Comparison of ENCODE assay signal across 18 mouse cellular contexts in the genomic region with DNA sequence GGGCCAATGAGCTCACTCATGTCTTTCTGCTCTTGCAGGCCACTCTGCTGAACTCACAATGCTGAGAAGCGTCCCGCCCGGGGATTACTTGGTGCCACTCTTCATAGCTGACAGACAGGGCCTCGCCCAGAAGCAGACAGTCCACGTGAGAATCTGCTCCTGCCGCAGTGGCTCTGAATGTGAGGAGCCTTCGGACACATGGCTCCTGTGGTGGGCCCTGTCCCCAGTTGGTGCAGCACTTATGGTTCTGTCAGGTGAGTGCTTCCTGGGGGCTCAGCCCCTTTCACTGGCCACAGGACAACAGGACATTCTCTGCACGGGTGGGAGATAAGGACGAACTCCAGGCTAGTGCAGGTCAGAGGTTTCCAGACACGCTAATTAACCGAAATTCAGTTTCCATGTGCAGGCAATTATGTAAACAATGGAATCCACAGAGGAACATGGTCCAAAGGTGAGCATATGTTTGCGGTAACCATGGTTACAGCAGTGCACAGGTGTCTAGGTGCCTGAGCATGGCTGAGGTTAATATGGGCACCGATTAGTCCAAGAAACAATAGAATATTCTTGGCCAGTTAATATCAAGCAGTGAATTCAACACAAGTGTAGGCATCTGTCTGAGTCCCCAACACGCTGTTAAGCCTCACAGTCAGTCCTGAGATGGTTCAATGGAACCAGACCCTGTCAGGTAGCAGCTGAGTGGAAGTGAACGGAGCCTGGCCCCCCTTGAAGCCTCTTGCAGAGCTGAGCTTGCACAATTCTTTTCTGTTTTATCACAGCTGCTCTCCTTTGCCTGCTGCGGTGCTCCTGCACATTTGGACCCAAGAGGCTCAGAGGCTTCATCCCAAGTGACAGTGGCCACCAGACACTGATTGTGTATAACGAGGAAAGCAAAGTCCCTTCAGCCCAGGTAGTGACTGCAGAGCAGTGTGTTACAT. TPM values are rescaled to one million over a fixed set of nuclear protein-coding genes. Genes with fewer than 3 reads are reported as not detected.
A peak's percentile ranks its signal among the peaks of the same experiment; 100 is the strongest.
DNase-seq lines count a peak whose midpoint lies in the region; ATAC-seq lines count a peak whose summit lies in the region.
"Had no signal": no experiment of that assay in that cellular context is flagged by ENCODE, and none has a peak within 500 bp of the region (broad histone marks: within the 10 kb centered on the region; RNA-seq: fewer than 3 reads in every experiment).

No protein-coding gene starts in this region.

- ATAC-seq in hindbrain, embryonic 13.5 days (ENCODE audit: low FRiP score), result 0 out of 2 replicates have a peak, but pooled peaks have one; percentile 34
- ATAC-seq in hindbrain, embryonic 11.5 days (ENCODE audit: low FRiP score), result no peak
- peak; percentile 54; the same call in 1 of the 2 replicates for ATAC-seq in midbrain, embryonic 16.5 days
- ATAC-seq in liver, embryonic 15.5 days (ENCODE audit: insufficient read depth), result peak; percentile 69
- ATAC-seq: midbrain, embryonic 13.5 days had no signal

- H3K4me1 ChIP-seq in hindbrain, embryonic 13.5 days (replicated peaks), result peaks cover 20% of the 10 kb centered on the region
- no peaks in the 10 kb centered on the region for H3K4me1 ChIP-seq in hindbrain, embryonic 11.5 days (replicated peaks; ENCODE audit: control insufficient read depth, insufficient read depth, low read length)
- peaks cover 5% of the 10 kb centered on the region for H3K4me1 ChIP-seq in midbrain, embryonic 16.5 days (ENCODE audit: control insufficient read depth, insufficient read depth, low read length)
- H3K4me1 ChIP-seq in midbrain, embryonic 10.5 days, result no peaks in the 10 kb centered on the region
- no peaks in the 10 kb centered on the region for H3K4me1 ChIP-seq in liver, embryonic 15.5 days (replicated peaks)
- H3K4me1 ChIP-seq: limb, embryonic 15.5 days had no signal

- H3K9me3 ChIP-seq in hindbrain, embryonic 13.5 days, result no peaks in the 10 kb centered on the region
- no peaks in the 10 kb centered on the region for H3K9me3 ChIP-seq in hindbrain, embryonic 11.5 days (ENCODE audit: control insufficient read depth, low read length)
- H3K9me3 ChIP-seq in midbrain, embryonic 16.5 days (replicated peaks; ENCODE audit: control insufficient read depth, low read length, poor library complexity, severe bottlenecking), result 0 out of 2 replicates have a peak, but pooled peaks cover 3% of the 10 kb centered on the region
- H3K9me3 ChIP-seq in midbrain, embryonic 10.5 days (replicated peaks), result no peaks in the 10 kb centered on the region
- H3K9me3 ChIP-seq in liver, embryonic 15.5 days (replicated peaks), result no peaks in the 10 kb centered on the region
- H3K9me3 ChIP-seq: limb, embryonic 15.5 days; midbrain, embryonic 13.5 days had no signal

- no peak overlapping the region for H3K9ac ChIP-seq in hindbrain, embryonic 13.5 days
- no peak overlapping the region for H3K9ac ChIP-seq in hindbrain, embryonic 11.5 days (ENCODE audit: low read depth, low read length)
- H3K9ac ChIP-seq in midbrain, embryonic 16.5 days (ENCODE audit: low read depth, low read length), result no peak overlapping the region
- no peak overlapping the region for H3K9ac ChIP-seq in liver, embryonic 15.5 days
- H3K9ac ChIP-seq: limb, embryonic 15.5 days; midbrain, embryonic 13.5 days had no signal

- H3K4me2 ChIP-seq in hindbrain, embryonic 13.5 days, result no peak overlapping the region
- no peak overlapping the region for H3K4me2 ChIP-seq in hindbrain, embryonic 11.5 days (replicated peaks; ENCODE audit: low read depth, low read length)
- H3K4me2 ChIP-seq in midbrain, embryonic 16.5 days (ENCODE audit: low read length), result no peak overlapping the region
- H3K4me2 ChIP-seq in liver, embryonic 15.5 days, result no peak overlapping the region
- H3K4me2 ChIP-seq: limb, embryonic 15.5 days; midbrain, embryonic 13.5 days had no signal

- intact Hi-C loops in gastrocnemius, postnatal 36 days (cut with DNase I), result no loop called here

- 80% methylated on average over 17 of the region's 17 CpGs for WGBS in hindbrain, embryonic 13.5 days
- WGBS in hindbrain, embryonic 11.5 days, result 81% methylated on average over 17 of the region's 17 CpGs
- 74% methylated on average over 17 of the region's 17 CpGs for WGBS in midbrain, embryonic 16.5 days
- WGBS in midbrain, embryonic 10.5 days, result 84% methylated on average over 17 of the region's 17 CpGs
- WGBS in liver, embryonic 15.5 days (ENCODE audit: insufficient replicate concordance), result 58% methylated on average over 17 of the region's 17 CpGs

- DNase-seq in hindbrain, embryonic 11.5 days (ENCODE audit: low spot score), result no peak
- no peak for DNase-seq in midbrain, embryonic 10.5 days (ENCODE audit: low spot score)
- DNase-seq in urinary bladder, adult 2 months (ENCODE audit: low spot score), result no peak
- DNase-seq in cerebellum, postnatal 25 days, result no peak
- DNase-seq in gastrocnemius, postnatal 36 days, result no peak
- DNase-seq: adrenal gland, postnatal 25 days; cerebellum, postnatal 10 days; gastrocnemius, postnatal 14 days; kidney, adult 9 months; right cerebral cortex, postnatal 14 days; thymus, postnatal 14 days had no signal

- 0 out of 2 replicates have a peak, but pooled peaks cover 2% of the 10 kb centered on the region for H3K27me3 ChIP-seq in hindbrain, embryonic 13.5 days
- no peaks in the 10 kb centered on the region for H3K27me3 ChIP-seq in hindbrain, embryonic 11.5 days (ENCODE audit: control insufficient read depth, insufficient read depth, low read length)
- H3K27me3 ChIP-seq in midbrain, embryonic 16.5 days (ENCODE audit: control insufficient read depth, insufficient read depth, low read depth, low read length), result no peaks in the 10 kb centered on the region
- no peaks in the 10 kb centered on the region for H3K27me3 ChIP-seq in midbrain, embryonic 10.5 days (ENCODE audit: low read depth, poor library complexity, severe bottlenecking)
- H3K27me3 ChIP-seq in liver, embryonic 15.5 days, result no peaks in the 10 kb centered on the region
- H3K27me3 ChIP-seq: limb, embryonic 15.5 days; midbrain, embryonic 13.5 days had no signal

- H3K36me3 ChIP-seq in hindbrain, embryonic 13.5 days, result no peaks in the 10 kb centered on the region
- H3K36me3 ChIP-seq in hindbrain, embryonic 11.5 days (ENCODE audit: control insufficient read depth, insufficient read depth, low read length), result no peaks in the 10 kb centered on the region
- no peaks in the 10 kb centered on the region for H3K36me3 ChIP-seq in midbrain, embryonic 16.5 days (ENCODE audit: control insufficient read depth, insufficient read depth, low read length)
- no peaks in the 10 kb centered on the region for H3K36me3 ChIP-seq in midbrain, embryonic 10.5 days
- no peaks in the 10 kb centered on the region for H3K36me3 ChIP-seq in liver, embryonic 15.5 days (replicated peaks)
- H3K36me3 ChIP-seq: limb, embryonic 15.5 days; midbrain, embryonic 13.5 days had no signal

- no peak overlapping the region for H3K27ac ChIP-seq in hindbrain, embryonic 13.5 days
- H3K27ac ChIP-seq in hindbrain, embryonic 11.5 days (ENCODE audit: low read depth, low read length), result no peak overlapping the region
- H3K27ac ChIP-seq in midbrain, embryonic 16.5 days (ENCODE audit: low read length), result no peak overlapping the region
- H3K27ac ChIP-seq in midbrain, embryonic 10.5 days (replicated peaks), result no peak overlapping the region
- H3K27ac ChIP-seq in liver, embryonic 15.5 days (replicated peaks), result no peak overlapping the region
- H3K27ac ChIP-seq: limb, embryonic 15.5 days; midbrain, embryonic 13.5 days had no signal

- H3K4me3 ChIP-seq in hindbrain, embryonic 13.5 days, result no peak overlapping the region
- no peak overlapping the region for H3K4me3 ChIP-seq in hindbrain, embryonic 11.5 days (ENCODE audit: low read depth, low read length)
- no peak overlapping the region for H3K4me3 ChIP-seq in midbrain, embryonic 16.5 days (ENCODE audit: low read depth, low read length)
- H3K4me3 ChIP-seq in midbrain, embryonic 10.5 days, result no peak overlapping the region
- H3K4me3 ChIP-seq in liver, embryonic 15.5 days (replicated peaks), result no peak overlapping the region
- H3K4me3 ChIP-seq: limb, embryonic 15.5 days; midbrain, embryonic 13.5 days had no signal

RNA-seq across cellular contexts. Expression of gene Cdh26, which starts 41.5 kb away (rescaled TPM):
- polyA plus RNA-seq in hindbrain, embryonic 13.5 days (2015; fragmentation: Nextera tagmentation; extraction: Ambion mirVana), result 0.16 and 0.17 TPM in 2 replicates
- polyA plus RNA-seq in hindbrain, embryonic 11.5 days (2014; fragmentation: Nextera tagmentation; extraction: Ambion mirVana), result 0.54 TPM in 1 of 2 replicates, not detected in the other
- polyA plus RNA-seq in midbrain, embryonic 16.5 days (2015; fragmentation: Nextera tagmentation; extraction: Ambion mirVana), result 0.19 and 0.20 TPM in 2 replicates
- polyA plus RNA-seq in midbrain, embryonic 10.5 days (2016; fragmentation: Nextera tagmentation; extraction: Ambion mirVana), result 0.04 and 0.14 TPM in 2 replicates
- 0.14 and 0.16 TPM in 2 replicates for polyA plus RNA-seq in liver, embryonic 15.5 days (2015; fragmentation: Nextera tagmentation; extraction: Ambion mirVana)
- 0.22 and 0.28 TPM in 2 replicates for polyA plus RNA-seq in urinary bladder, adult 2 months (2012; rRNA removed)
- not detected for total RNA-seq in gastrocnemius, postnatal 36 days (2021)
- total RNA-seq: adrenal gland, postnatal 25 days; gastrocnemius, postnatal 14 days; hematopoietic stem cell, adult 5-6 weeks had no signal
- polyA plus RNA-seq: heart, embryonic 14.5 days had no signal

RNA-seq across cellular contexts. Expression of gene Fam217b, which starts 57.5 kb away (rescaled TPM):
- 8.1 and 9.8 TPM in 2 replicates for polyA plus RNA-seq in hindbrain, embryonic 13.5 days (2015; fragmentation: Nextera tagmentation; extraction: Ambion mirVana)
- 3.4 and 4.6 TPM in 2 replicates for polyA plus RNA-seq in hindbrain, embryonic 11.5 days (2014; fragmentation: Nextera tagmentation; extraction: Ambion mirVana)
- 13.4 and 18.3 TPM in 2 replicates for polyA plus RNA-seq in midbrain, embryonic 16.5 days (2015; fragmentation: Nextera tagmentation; extraction: Ambion mirVana)
- polyA plus RNA-seq in midbrain, embryonic 10.5 days (2016; fragmentation: Nextera tagmentation; extraction: Ambion mirVana), result 1.1 and 1.6 TPM in 2 replicates
- polyA plus RNA-seq in liver, embryonic 15.5 days (2015; fragmentation: Nextera tagmentation; extraction: Ambion mirVana), result 0.61 and 0.90 TPM in 2 replicates
- polyA plus RNA-seq in urinary bladder, adult 2 months (2012; rRNA removed), result 4.5 and 5.6 TPM in 2 replicates
- 1 to 10 TPM; 1.9 to 2.4 TPM for total RNA-seq in gastrocnemius, postnatal 36 days (2021)

RNA-seq across cellular contexts. Expression of gene Ppp1r3d, which starts 57.5 kb away (rescaled TPM):
- 2.3 and 2.9 TPM in 2 replicates for polyA plus RNA-seq in hindbrain, embryonic 13.5 days (2015; fragmentation: Nextera tagmentation; extraction: Ambion mirVana)
- polyA plus RNA-seq in hindbrain, embryonic 11.5 days (2014; fragmentation: Nextera tagmentation; extraction: Ambion mirVana), result 1.3 and 2.3 TPM in 2 replicates
- polyA plus RNA-seq in midbrain, embryonic 16.5 days (2015; fragmentation: Nextera tagmentation; extraction: Ambion mirVana), result 3.6 and 3.7 TPM in 2 replicates
- 0.56 and 0.70 TPM in 2 replicates for polyA plus RNA-seq in midbrain, embryonic 10.5 days (2016; fragmentation: Nextera tagmentation; extraction: Ambion mirVana)
- polyA plus RNA-seq in liver, embryonic 15.5 days (2015; fragmentation: Nextera tagmentation; extraction: Ambion mirVana), result 0.62 and 0.84 TPM in 2 replicates
- polyA plus RNA-seq in urinary bladder, adult 2 months (2012; rRNA removed), result 3.8 and 4.2 TPM in 2 replicates
- total RNA-seq in gastrocnemius, postnatal 36 days (2021), result 1 to 10 TPM; 2.4 to 4.9 TPM
